Mouse (Mus musculus): ENCODE results near the gene Arl16.

Arl16 gene

GRCm38 (mm10) chr11:120491317-120492023 lies 24.1 kb upstream of the Arl16 start, which contains the start of gene Slc25a10:
TSS of gene Slc25a10 (plus strand) at chr11:120491840.
- peak; percentile 62 to 86 for DNase-seq (ENCODE audit: low spot score in 2 of 2)

DNA sequence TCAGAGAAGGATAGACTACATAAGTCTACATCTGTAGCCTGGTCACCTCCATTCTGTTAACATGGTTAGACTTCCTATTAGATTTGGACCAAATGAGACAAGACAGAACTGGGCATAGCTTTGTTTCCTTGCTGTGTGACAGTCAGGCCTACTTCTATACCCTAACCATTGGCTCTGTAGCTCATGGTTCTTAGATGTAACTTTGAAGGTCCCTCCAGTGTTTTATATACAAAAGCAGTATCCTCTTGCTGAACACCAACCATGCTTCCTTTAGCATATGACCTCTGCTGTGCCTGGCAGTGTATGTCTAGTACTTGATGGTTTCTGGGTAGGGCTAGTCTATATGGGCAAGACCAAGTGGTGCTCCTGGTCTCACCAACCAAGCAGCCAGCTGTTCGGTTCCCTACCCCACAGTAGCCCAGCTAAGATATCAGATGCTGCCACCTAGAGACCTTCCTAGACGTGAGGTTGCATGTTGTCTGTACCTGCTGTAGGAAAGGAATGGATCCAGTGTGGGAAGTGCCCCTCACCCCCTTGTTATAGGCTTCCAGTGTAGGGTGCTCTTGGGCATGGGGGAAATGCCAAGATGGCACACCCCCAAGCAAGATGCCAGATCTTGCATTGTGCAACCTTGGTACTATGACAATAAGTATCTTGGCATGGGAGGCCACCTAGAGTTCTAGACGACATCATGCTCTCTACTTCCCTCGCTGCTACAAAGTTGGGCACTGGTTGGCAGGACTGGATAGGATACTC lies 23.1 kb upstream of the Arl16 start:
- DNase-seq (ENCODE audit: low spot score in 2 of 2) = no peak

GRCm38 (mm10) chr11:120489054-120489761 lies 21.8 kb upstream of the Arl16 start:
- DNase-seq (ENCODE audit: low spot score in 2 of 2) = peak; percentile 50 to 72

GRCm38 (mm10) chr11:120488516-120488915 lies 21.1 kb upstream of the Arl16 start:
- no peak for DNase-seq (ENCODE audit: low spot score in 2 of 2)

DNA sequence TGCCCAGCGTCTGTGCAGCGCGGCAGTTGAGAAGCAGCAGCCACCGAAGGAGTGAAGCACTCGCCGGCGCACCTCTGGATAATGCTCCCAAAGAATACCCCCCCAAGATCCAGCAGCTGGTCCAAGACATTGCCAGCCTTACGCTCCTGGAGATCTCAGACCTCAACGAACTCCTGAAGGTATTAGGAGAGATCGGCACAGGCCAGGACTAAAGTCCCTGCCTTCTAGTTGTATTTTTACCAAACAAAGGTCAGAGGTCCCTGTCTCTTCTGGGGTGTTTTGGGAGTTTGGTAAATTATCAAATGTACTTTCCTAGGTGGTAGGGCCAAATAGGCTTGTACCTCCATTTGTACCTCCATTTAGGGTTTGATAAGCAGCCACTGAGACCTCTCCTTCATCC lies 17.8 kb upstream of the Arl16 start:
- DNase-seq (ENCODE audit: low spot score in 2 of 2) = no peak

DNA sequence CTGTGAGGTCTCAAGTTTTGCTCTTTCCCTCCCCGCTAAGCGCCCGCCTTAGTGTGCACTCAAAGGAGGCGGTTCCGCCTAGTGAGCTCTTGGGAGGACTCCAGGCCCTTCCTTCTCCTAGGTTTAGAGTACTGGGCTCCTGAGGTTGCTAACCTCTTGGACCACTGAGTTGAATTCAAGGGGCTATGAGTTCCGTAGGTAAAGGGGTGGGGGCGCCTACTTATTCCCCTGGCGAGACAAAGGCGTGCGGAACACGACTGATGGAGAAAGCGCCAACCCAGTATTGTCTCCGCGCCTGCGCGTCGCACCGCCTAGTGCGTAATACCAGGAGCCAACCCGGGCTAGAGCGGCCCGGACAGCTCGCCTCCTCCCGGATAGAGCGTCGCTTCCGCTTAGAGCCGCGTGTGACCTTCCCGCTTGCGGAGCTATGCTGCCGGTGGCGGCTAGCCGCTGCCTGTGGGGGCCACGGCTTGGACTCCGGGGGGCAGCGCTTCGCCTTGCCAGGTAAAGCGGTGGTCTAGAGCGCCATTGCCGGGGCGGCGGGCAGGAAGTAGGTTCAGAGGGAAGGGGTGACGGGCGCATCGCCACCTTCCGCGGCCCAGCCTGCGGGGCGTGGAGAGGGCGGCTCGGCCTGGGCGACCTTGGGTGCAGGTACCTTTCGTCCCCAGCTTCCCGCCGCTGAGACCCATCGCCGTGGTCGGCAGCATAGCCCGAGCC lies 17.0 kb upstream of the Arl16 start, which contains the start of gene Mrpl12:
Gene Mrpl12 (plus strand): TSS at position 349 of the 717 bp plus-strand sequence.
- peak; percentile 76 to 86 for DNase-seq (ENCODE audit: low spot score in 2 of 2)

DNA sequence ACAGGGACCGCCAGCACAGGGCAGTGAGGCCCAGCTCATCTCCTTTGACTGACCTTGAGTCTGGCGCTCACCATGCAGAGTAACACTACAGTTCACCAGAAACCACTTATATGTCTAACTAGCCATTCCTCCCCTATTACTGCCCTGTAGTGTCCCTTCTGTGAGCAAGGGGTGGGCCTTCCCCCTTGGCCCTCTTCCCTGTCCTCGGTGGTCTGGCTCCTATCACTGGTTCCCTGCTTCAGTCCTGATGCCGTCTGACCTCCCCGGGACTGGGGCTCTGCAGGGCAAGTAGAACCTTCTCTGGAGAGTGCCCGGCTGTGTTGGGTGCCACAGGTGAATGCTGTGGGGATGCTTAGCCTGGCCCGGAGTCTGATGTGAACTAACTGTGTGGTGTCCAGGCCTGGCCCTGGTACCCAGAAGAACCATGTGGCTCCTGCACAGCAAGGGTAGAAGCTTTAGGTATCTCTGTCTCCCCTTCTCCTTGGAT lies 16.1 kb upstream of the Arl16 start:
- no peak for DNase-seq (ENCODE audit: low spot score in 2 of 2)

DNA sequence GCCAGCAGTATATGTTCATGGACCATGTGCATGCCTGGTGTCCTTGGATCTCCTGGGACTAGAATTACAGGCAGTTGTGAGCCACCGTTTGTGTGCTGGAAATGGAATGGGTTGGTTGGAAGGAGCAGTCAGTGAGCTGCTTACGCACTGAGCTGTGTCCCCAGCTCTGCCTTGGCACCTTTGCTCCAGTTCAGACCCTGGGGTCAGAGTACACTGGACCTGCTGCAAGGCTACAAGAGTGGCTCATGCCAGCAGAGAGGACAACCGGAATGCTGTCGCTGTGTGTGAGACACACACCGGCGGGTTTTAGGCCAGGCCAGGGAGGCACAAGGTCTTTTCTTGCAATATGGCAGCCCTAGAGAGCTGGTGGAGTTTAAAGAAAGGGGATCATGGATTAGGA lies 4.6 kb upstream of the Arl16 start:
- DNase-seq (ENCODE audit: low spot score in 2 of 2) = no peak

- no peak for DNase-seq (ENCODE audit: low spot score in 2 of 2)
Observed at GRCm38 (mm10) chr11:120467736-120468092, 307 bp upstream of the Arl16 start.

GRCm38 (mm10) chr11:120465521-120465920 lies 1.9 kb downstream of the Arl16 start:
- DNase-seq (ENCODE audit: low spot score in 2 of 2) = no peak

DNA sequence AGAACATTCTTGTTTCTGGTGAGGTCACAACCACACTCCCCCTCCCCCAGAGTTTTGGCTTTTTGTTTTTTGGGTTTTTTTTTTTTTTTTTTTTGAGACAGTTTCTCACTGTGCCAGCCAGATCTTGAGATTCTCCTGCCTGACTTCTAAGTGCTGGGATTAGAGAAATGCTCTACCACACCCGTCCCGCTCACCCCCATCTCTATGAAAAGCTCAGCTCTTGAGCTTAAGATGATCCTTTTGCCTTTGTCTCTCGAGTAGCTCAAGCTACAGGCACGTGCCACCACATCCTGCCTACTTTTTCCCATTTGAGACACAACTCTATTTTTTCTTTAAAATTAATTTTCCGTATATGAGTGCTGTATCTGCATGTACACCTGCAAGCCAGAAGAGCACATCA lies 3.0 kb downstream of the Arl16 start:
- DNase-seq (ENCODE audit: low spot score in 2 of 2) = no peak

- no peak for DNase-seq (ENCODE audit: low spot score in 2 of 2)
Observed at GRCm38 (mm10) chr11:120463536-120463935, 3.9 kb downstream of the Arl16 start.

DNA sequence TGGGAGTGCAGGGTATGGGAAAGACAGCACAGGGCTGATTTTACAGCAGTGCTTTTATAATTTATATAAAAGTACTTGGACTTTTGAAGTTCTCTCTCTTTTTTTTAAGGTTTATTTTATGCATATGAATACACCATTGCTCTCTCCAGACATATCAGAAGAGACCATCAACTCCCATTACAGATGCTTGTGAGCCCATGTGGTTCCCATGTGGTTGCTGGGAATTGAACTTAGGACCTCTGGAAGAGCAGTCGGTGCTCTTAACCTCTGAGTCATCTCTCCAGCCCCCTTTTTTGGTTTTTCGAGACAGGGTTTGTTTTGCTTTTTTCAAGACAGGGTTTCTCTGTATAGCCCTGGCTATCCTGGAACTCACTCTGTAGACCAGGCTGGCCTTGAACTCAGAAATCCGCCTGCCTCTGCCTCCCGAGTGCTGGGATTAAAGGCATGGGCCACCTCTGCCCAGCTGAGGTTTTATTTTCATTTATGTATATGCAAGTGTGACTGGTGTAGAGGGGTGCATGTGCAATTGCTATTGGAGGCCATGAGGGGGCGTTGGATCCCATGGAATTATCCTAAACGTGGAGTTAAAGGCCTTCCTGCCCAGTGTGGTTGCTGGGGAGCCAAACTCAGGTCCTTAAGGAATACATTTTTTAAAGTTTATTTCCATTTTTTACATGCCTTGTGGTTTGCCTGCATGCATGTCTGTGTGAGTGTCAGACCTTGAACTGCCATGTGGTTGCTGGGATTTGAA lies 8.4 kb downstream of the Arl16 start:
- no peak for DNase-seq (ENCODE audit: low spot score in 2 of 2)

- peak in 1 of 2 experiments; percentile 73 for DNase-seq (ENCODE audit: low spot score in 2 of 2)
Observed at GRCm38 (mm10) chr11:120457772-120458751, 9.3 kb downstream of the Arl16 start, which contains the start of the genes Oxld1 and Ccdc137. TSS of gene Oxld1 (minus strand) at chr11:120458068. TSS of gene Ccdc137 (plus strand) at chr11:120458115.

- DNase-seq (ENCODE audit: low spot score in 2 of 2) = no peak
Observed at GRCm38 (mm10) chr11:120457370-120457769, 10.0 kb downstream of the Arl16 start.

- DNase-seq (ENCODE audit: low spot score in 2 of 2) = no peak
Observed at GRCm38 (mm10) chr11:120455413-120455812, 12.0 kb downstream of the Arl16 start.

GRCm38 (mm10) chr11:120454965-120455364 lies 12.4 kb downstream of the Arl16 start:
- no peak for DNase-seq (ENCODE audit: low spot score in 2 of 2)

DNA sequence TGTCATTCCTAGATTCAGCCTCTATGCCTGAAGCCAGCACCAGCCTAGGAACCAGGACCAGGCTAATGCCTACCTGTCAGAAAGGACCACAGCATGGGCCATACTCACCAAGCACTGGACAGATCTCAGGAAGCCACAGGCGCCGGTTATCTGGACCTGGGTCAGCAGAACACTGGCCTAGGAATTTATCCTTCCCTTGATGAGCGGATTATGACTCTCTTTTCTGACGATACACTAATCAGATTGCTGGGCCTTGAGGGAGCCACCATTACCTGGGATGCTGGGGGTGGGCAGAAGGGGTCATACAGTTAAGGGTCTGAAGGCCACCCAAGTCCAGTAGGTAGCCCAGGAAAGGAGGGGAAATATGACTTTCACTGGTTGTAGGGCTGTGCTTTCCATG lies 14.1 kb downstream of the Arl16 start, which contains the start of gene Pde6g:
Gene Pde6g (minus strand): TSS at position 195 of the 400 bp plus-strand sequence.
- no peak for DNase-seq (ENCODE audit: low spot score in 2 of 2)

DNA sequence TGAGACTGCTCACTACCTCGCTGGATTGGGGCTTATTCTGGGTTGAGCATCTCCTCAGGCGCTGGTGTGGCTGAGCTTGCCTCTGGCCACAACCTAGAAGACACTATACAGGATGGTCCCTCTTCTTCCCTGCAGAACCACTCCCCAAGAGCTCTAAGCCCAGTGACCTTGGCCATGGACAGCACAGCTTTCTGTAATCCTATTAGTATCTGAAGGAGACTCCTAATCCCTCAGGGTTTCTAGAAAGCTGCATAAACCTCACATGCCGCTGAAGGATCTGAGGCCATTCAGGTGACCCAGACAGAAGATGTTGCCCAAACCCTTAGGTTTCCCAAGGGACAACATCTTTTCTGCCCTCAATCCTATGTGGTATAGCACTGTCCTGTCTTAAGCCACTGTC lies 15.2 kb downstream of the Arl16 start:
- no peak for DNase-seq (ENCODE audit: low spot score in 2 of 2)
